Mouse (Mus musculus): ENCODE measurements around the gene Fam178b.
"Not testable (repeated sequence)": the region's sequence is repeated elsewhere in the genome, so short reads cannot be mapped to it uniquely, and the experiment has no call there.

Fam178b gene

GRCm38 (mm10) chr1:36546888-36547471, 136.0 kb downstream of the Fam178b start, which contains the start of gene Ankrd39:
Gene Ankrd39, minus strand, starts transcription at chr1:36547445.
- peak; percentile 100 for DNase-seq (ENCODE audit: low read depth, low spot score)

GRCm38 (mm10) chr1:36545845-36546600, 137.0 kb downstream of the Fam178b start:
- DNase-seq (ENCODE audit: low read depth, low spot score) = peak; percentile 34

- no peak for DNase-seq (ENCODE audit: low read depth, low spot score)
Observed at GRCm38 (mm10) chr1:36545382-36545781, 137.6 kb downstream of the Fam178b start.

GRCm38 (mm10) chr1:36542925-36543324, 140.1 kb downstream of the Fam178b start:
- no peak for DNase-seq (ENCODE audit: low read depth, low spot score)

GRCm38 (mm10) chr1:36541844-36542243, 141.1 kb downstream of the Fam178b start:
- peak; percentile 72 for DNase-seq (ENCODE audit: low read depth, low spot score)

DNA sequence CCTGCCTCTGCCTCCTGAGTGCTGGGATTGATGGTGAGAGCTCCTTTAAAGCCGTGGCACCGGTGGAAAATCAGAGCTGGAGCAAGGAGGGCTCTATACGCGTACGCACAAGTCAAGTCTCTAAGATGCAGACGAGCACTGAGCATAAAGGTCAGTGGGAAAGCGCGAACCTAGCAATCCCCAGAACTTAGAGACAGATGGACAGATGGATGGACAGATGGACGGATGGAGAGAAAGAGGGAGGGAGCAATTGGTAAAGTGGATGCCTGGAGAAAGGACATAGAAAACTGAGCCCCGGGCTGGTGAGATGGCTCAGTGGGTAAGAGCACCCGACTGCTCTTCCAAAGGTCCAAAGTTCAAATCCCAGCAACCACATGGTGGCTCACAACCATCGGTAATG, 142.2 kb downstream of the Fam178b start:
- peak; percentile 61 for DNase-seq (ENCODE audit: low read depth, low spot score)

- DNase-seq (ENCODE audit: low read depth, low spot score) = no peak
Observed at GRCm38 (mm10) chr1:36540132-36540531, 142.9 kb downstream of the Fam178b start.

DNA sequence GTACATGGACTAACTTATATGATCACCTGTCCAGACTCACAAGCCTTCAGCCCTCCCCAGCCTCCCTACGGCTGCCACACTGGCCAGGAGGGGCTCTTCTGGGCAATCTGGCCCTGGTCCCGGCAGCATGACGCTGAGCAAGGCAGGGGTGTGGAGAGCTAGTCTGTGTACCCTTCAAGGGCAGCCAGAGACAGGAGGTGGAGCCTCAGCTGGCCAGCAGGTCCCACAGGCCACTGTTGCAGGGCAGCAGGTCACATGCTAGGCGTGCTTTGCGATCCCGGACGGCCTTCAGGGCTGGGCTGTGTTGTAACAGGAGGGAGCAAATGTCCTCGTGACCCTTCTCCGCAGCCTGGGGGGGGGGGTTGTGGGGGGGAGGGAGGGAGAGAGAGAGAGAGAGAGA, 143.8 kb downstream of the Fam178b start, which contains the start of gene Gm42417:
TSS of gene Gm42417 (minus strand) at position 244 of the 400 bp plus-strand sequence.
- no peak for DNase-seq (ENCODE audit: low read depth, low spot score)

DNA sequence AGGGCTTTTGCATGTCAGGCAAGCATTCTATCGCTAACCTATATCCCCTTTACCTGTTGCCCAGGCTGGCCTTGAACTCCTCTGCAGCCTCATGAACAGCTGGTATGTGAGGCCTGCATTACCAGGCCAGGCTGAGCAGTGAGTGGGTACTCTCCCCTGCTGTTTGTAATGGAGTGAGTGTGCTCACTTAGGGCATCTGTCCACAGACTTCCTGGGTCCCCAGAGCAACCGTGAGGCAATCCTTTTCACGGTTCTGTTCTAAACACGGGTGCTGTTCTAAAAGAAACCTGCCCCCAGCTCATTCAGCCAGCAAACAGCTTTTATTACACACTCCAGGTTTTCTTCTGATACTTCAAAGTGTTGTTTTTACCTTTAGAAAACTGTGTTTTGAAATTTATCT, 144.3 kb downstream of the Fam178b start:
- DNase-seq (ENCODE audit: low read depth, low spot score) = no peak

DNA sequence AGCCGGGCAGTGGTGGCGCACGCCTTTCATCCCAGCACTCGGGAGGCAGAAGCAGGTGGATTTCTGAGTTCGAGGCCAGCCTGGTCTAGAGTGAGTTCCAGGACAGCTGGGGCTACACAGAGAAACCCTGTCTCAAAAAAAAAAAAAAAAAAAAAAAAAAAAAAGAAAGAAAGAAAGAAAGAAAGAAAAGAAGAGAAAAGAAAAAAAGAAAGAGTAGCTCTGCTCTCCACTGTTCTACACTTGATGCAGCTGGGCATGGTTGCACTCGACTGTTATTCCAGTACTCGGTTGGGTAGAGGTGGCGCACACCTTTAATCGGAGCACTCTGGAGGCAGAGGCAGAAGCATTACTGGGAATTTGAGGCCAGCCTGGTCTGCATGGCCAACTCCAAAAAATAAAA, 146.2 kb downstream of the Fam178b start, which contains the start of gene Ankrd23:
TSS of gene Ankrd23 (minus strand) at position 101 of the 400 bp plus-strand sequence.
- not testable (repeated sequence) for DNase-seq (ENCODE audit: low read depth, low spot score)

DNA sequence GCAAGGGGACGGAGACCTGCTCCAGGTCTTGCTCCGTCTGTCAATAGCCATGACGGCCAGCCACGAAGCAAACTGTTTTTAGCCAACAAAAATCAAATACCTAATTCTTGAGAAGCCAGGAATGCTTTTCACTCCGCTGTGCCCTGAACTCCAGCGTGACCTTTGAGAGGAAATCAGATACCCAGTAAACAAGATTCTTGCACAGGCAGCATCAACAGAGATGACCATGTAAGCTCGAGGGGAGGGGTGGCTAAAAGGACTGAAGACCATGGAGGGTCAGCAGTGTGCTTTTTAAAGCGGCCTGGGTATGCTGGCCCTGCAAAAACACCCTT, 146.6 kb downstream of the Fam178b start:
- no peak for DNase-seq (ENCODE audit: low read depth, low spot score)

DNA sequence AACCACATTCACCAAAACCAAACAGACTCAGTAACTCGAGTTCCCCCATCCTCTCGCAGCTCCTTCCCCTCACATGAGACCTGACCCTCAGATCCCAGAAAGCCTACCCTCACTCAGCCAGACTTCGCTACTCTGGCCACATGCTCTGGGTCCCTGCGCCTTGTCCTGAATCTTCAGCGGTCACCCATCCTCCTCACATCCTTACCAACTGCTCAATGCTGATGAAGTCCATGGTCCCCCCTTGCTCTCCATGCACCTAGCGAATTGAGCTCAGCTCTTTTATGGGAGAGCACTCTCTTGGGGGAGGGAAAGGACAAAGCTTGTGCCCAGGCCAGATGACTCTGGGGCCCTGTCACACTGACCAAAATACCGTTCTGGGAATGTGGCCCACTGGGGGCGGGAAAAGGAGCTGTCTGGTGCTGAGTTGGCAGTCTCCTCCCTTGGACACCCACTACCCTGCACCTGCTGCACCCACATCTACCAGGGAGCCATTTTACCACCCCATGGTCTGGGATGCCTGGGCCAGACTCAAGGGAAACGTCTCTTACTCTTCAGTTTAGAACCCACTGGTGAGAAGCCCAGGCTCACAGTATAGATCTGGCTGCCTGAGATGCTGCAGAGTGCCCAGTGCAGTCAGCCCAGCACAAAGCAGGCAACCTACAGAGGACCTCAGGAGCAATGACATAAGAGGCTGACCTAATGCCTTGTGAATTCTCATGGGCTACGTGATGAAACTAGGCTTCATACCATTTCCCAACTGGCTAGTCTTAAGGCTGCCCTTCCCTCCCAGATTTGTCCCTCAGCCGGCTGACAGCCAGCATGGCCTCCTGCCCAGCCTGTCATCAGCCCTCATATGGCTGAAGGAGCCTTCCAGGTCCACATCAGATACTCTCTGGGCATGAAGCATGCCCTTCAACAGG, 147.2 kb downstream of the Fam178b start:
- peak; percentile 86 for DNase-seq (ENCODE audit: low read depth, low spot score)

DNA sequence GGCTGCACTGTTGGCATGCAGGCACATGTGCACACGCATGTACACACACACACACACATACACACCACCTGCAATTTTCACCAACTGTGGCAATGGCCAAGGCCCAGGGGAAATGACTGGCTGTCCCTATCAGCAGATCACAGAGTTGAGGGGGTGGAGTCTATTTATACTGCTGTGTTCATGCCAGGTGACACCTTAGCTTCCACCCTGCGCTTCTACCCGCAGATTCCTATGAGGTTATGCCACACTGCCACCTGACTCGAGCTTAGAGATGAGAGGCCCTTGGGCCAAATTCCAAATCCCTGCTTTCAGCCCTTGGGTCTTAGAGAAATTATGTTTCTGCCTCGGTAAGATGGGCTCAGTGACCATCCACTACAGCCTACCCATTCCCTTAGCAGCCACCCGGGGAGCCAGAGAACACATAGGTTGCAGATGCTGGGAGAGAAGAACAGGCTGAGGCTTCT, 148.4 kb downstream of the Fam178b start:
- DNase-seq (ENCODE audit: low read depth, low spot score) = peak; percentile 33

DNA sequence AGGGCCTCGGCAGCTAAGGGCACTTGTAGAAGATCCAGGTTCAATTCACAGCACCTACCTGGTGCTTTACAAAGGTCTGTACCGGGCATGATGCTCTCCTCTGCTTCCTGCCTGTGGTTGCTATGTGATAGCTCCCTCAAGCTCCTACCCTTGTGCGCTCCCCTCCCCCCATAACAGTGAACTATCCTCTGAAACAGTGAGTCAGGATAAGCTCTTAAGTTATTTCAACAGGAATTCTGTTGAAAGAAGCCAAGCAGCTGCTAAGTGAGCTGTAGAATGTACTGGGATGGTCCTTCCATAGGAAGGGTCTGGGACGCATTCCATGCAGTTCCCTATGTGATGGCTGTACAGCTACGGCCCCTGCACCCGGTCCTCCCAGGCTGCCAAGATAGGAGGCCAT, 149.4 kb downstream of the Fam178b start:
- no peak for DNase-seq (ENCODE audit: low read depth, low spot score)

- DNase-seq (ENCODE audit: low read depth, low spot score) = no peak
Observed at GRCm38 (mm10) chr1:36531461-36531860, 151.5 kb downstream of the Fam178b start.

DNA sequence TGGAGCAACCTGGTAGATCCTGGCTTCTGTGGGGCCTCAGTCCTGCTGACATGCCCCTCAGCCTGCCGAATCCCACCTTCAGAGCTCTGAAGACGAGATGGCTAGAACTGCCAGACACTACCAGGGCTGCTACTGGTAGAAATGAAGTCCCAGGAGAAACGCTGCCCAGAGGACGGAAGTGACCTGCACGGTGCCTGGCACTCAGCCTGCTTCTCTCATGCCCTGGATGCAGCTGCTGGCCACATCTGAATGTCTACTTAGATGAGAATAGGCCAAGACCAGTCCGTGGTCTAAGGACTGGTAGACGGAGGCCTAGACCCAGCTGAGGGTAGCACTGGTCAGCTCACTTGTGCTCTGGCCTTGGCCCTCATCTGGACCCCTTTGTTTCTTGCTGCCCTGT, 152.0 kb downstream of the Fam178b start:
- no peak for DNase-seq (ENCODE audit: low read depth, low spot score)

GRCm38 (mm10) chr1:36530485-36530884, 152.5 kb downstream of the Fam178b start:
- DNase-seq (ENCODE audit: low read depth, low spot score) = no peak

DNA sequence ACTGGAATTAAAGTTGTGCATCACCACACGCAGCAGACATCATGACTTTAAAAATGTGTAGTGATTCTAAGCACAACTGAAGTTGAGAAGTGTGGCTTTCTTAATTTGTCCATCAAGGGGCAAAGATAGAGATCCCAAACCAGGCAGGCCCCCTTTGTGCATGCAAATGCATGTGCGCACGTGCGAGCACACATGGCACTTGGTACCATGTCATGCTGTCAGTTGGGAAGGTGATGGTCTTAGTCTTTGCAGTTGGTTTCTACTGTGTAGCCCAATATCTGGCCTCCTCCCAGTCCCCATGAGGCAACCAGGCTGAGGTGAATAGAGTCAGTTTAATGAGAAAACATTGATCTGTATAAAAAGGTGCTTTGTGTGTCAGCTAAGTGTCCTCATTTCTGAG, 153.1 kb downstream of the Fam178b start:
- no peak for DNase-seq (ENCODE audit: low read depth, low spot score)

- no peak for DNase-seq (ENCODE audit: low read depth, low spot score)
Observed at GRCm38 (mm10) chr1:36529274-36529673, 153.7 kb downstream of the Fam178b start.

- peak; percentile 51 for DNase-seq (ENCODE audit: low read depth, low spot score)
Observed at GRCm38 (mm10) chr1:36528351-36528750, 154.6 kb downstream of the Fam178b start.

GRCm38 (mm10) chr1:36526903-36527302, 156.1 kb downstream of the Fam178b start:
- DNase-seq (ENCODE audit: low read depth, low spot score) = no peak

DNA sequence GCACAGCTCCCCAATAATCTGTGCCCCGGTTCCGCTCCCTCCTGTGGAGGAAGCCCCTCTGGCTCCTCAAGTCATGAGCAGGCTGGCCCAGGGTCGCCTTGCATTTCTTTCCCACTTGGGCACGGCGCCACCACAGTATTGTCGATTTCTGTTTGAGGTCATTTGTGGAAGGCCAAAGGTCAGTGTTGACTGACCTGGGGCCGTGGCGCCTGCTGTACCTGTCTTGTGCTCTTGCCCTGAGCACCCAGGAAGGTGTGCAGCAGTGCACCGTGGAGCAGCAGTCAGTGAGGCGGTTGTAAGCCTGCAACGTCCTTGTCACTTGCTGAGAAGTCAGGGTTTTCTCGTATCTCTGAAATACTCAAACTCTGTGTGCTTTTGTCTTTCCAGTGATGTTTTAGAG, 157.2 kb downstream of the Fam178b start:
- no peak for DNase-seq (ENCODE audit: low read depth, low spot score)

Data from brain, adult 2 months (tissue).